Mouse (Mus musculus): ENCODE results near the gene Eif5. TPM values are rescaled to one million over a fixed set of nuclear protein-coding genes. Genes with fewer than 3 reads are reported as not detected.

Eif5 gene
- polyA plus RNA-seq, 1 experiment from 2014 or later = 550 TPM

- H3K36me3 ChIP-seq (ENCODE audit: control insufficient read depth, insufficient read depth, low read length) = no peaks in the 10 kb centered on the region
- H3K4me1 ChIP-seq (ENCODE audit: control insufficient read depth, insufficient read depth, low read length) = no peaks in the 10 kb centered on the region
- DNase-seq (no peak), ATAC-seq (ENCODE audit: low FRiP score, low TSS enrichment) (no peak)
- H3K9ac ChIP-seq (replicated peaks; ENCODE audit: low read length) = no peak overlapping the region
- no peaks in the 10 kb centered on the region for H3K27me3 ChIP-seq (ENCODE audit: control insufficient read depth, insufficient read depth, low read length)
- no peak overlapping the region for H3K4me2 ChIP-seq (ENCODE audit: low read length)
- H3K27ac ChIP-seq (replicated peaks; ENCODE audit: low read depth, low read length) = no peak overlapping the region
- 0 out of 2 replicates have a peak, but pooled peaks cover 4% of the 10 kb centered on the region for H3K9me3 ChIP-seq (ENCODE audit: control insufficient read depth, low read length)
- no peak overlapping the region for H3K4me3 ChIP-seq (replicated peaks; ENCODE audit: low read depth, low read length)
- 66% methylated on average over 4 of the region's 4 CpGs for WGBS
Measured at GRCm38 (mm10) chr12:111517901-111518300, 19.9 kb upstream of the Eif5 start.

- 93% methylated on average over 9 of the region's 9 CpGs for WGBS
- no peak overlapping the region for H3K9ac ChIP-seq (replicated peaks; ENCODE audit: low read length)
- 0 out of 2 replicates have a peak, but pooled peaks cover 4% of the 10 kb centered on the region for H3K9me3 ChIP-seq (ENCODE audit: control insufficient read depth, low read length)
- no peaks in the 10 kb centered on the region for H3K4me1 ChIP-seq (ENCODE audit: control insufficient read depth, insufficient read depth, low read length)
- H3K4me2 ChIP-seq (ENCODE audit: low read length) = no peak overlapping the region
- no peak overlapping the region for H3K4me3 ChIP-seq (replicated peaks; ENCODE audit: low read depth, low read length)
- no peak overlapping the region for H3K27ac ChIP-seq (replicated peaks; ENCODE audit: low read depth, low read length)
- DNase-seq (no peak), ATAC-seq (ENCODE audit: low FRiP score, low TSS enrichment) (no peak)
- H3K27me3 ChIP-seq (ENCODE audit: control insufficient read depth, insufficient read depth, low read length) = no peaks in the 10 kb centered on the region
- H3K36me3 ChIP-seq (ENCODE audit: control insufficient read depth, insufficient read depth, low read length) = no peaks in the 10 kb centered on the region
Measured at GRCm38 (mm10) chr12:111518391-111518790, 19.4 kb upstream of the Eif5 start.

GRCm38 (mm10) chr12:111519821-111520220 is 18.0 kb upstream of the Eif5 start:
- 0 out of 2 replicates have a peak, but pooled peaks cover 4% of the 10 kb centered on the region for H3K9me3 ChIP-seq (ENCODE audit: control insufficient read depth, low read length)
- H3K27me3 ChIP-seq (ENCODE audit: control insufficient read depth, insufficient read depth, low read length) = no peaks in the 10 kb centered on the region
- DNase-seq = no peak
- H3K9ac ChIP-seq (replicated peaks; ENCODE audit: low read length) = no peak overlapping the region
- ATAC-seq (ENCODE audit: low FRiP score, low TSS enrichment) = no peak
- H3K36me3 ChIP-seq (ENCODE audit: control insufficient read depth, insufficient read depth, low read length) = no peaks in the 10 kb centered on the region
- H3K27ac ChIP-seq (replicated peaks; ENCODE audit: low read depth, low read length) = no peak overlapping the region
- H3K4me3 ChIP-seq (replicated peaks; ENCODE audit: low read depth, low read length) = no peak overlapping the region
- H3K4me2 ChIP-seq (ENCODE audit: low read length) = no peak overlapping the region
- WGBS = 73% methylated on average over 5 of the region's 5 CpGs
- no peaks in the 10 kb centered on the region for H3K4me1 ChIP-seq (ENCODE audit: control insufficient read depth, insufficient read depth, low read length)

DNA sequence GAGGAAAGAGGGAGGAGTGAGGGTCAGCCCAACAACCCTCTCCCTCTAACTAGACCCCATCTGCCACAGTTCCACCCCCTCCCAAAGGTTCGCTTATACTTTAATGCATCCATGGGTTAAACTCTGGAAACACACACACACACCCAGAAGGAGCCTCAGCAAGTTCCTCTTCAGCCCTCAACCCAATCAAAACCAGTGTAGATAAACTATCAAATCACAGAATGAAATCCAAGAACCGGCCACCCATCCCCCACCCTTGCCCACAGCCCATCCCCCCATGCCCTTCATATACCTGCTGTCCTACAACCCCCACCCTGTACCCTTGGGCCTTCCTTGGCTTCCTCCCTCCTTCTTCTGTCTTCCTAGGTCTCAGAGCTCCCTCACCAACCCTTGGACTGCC is 16.8 kb upstream of the Eif5 start:
- WGBS = 93% methylated on average over 2 of the region's 2 CpGs
- Histone ChIP-seq H3K27me3 (ENCODE audit: control insufficient read depth, insufficient read depth, low read length) (no peaks in the 10 kb centered on the region), H3K9ac (replicated peaks; ENCODE audit: low read length) (no peak overlapping the region), H3K4me2 (ENCODE audit: low read length) (no peak overlapping the region), H3K4me1 (ENCODE audit: control insufficient read depth, insufficient read depth, low read length) (no peaks in the 10 kb centered on the region), H3K36me3 (ENCODE audit: control insufficient read depth, insufficient read depth, low read length) (no peaks in the 10 kb centered on the region), H3K4me3 (replicated peaks; ENCODE audit: low read depth, low read length) (no peak overlapping the region), H3K9me3 (ENCODE audit: control insufficient read depth, low read length) (0 out of 2 replicates have a peak, but pooled peaks cover 4% of the 10 kb centered on the region), H3K27ac (replicated peaks; ENCODE audit: low read depth, low read length) (no peak overlapping the region)
- ATAC-seq (ENCODE audit: low FRiP score, low TSS enrichment) = no peak
- no peak for DNase-seq

DNA sequence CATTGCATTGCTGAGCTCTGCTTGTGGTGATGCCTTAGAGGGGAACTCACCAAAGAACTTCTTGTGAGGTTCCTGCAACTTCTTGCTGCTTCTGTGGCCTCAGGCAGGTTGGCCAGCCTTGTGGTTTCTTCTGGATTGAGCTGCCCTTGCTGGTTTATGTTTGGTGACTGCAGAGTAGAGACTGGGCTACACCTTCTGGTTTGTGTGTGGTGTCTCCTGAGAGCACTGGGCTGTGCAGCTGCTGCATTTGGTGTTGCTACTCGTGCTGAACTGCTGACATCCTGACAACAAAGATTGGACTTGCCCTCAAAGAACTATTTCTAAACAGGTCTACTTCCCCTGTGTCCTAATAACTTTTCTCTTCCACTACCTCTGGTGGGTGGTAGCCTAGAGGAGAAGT is 13.3 kb upstream of the Eif5 start:
- H3K27ac ChIP-seq (replicated peaks; ENCODE audit: low read depth, low read length) = no peak overlapping the region
- no peaks in the 10 kb centered on the region for H3K27me3 ChIP-seq (ENCODE audit: control insufficient read depth, insufficient read depth, low read length)
- DNase-seq (no peak), ATAC-seq (ENCODE audit: low FRiP score, low TSS enrichment) (no peak)
- 79% methylated on average over 1 of the region's 1 CpGs for WGBS
- no peaks in the 10 kb centered on the region for H3K36me3 ChIP-seq (ENCODE audit: control insufficient read depth, insufficient read depth, low read length)
- 0 out of 2 replicates have a peak, but pooled peaks cover 4% of the 10 kb centered on the region for H3K9me3 ChIP-seq (ENCODE audit: control insufficient read depth, low read length)
- H3K4me2 ChIP-seq (ENCODE audit: low read length) = no peak overlapping the region
- H3K9ac ChIP-seq (replicated peaks; ENCODE audit: low read length) = no peak overlapping the region
- no peak overlapping the region for H3K4me3 ChIP-seq (replicated peaks; ENCODE audit: low read depth, low read length)
- no peaks in the 10 kb centered on the region for H3K4me1 ChIP-seq (ENCODE audit: control insufficient read depth, insufficient read depth, low read length)

- Histone ChIP-seq H3K9me3 (ENCODE audit: control insufficient read depth, low read length) (0 out of 2 replicates have a peak, but pooled peaks cover 4% of the 10 kb centered on the region), H3K4me2 (ENCODE audit: low read length) (no peak overlapping the region), H3K36me3 (ENCODE audit: control insufficient read depth, insufficient read depth, low read length) (no peaks in the 10 kb centered on the region), H3K9ac (replicated peaks; ENCODE audit: low read length) (no peak overlapping the region), H3K4me3 (replicated peaks; ENCODE audit: low read depth, low read length) (no peak overlapping the region), H3K4me1 (ENCODE audit: control insufficient read depth, insufficient read depth, low read length) (no peaks in the 10 kb centered on the region), H3K27ac (replicated peaks; ENCODE audit: low read depth, low read length) (no peak overlapping the region), H3K27me3 (ENCODE audit: control insufficient read depth, insufficient read depth, low read length) (no peaks in the 10 kb centered on the region)
- 88% methylated on average over 3 of the region's 3 CpGs for WGBS
- DNase-seq (no peak), ATAC-seq (ENCODE audit: low FRiP score, low TSS enrichment) (no peak)
Measured at GRCm38 (mm10) chr12:111524883-111525282, 12.9 kb upstream of the Eif5 start.

- no peaks in the 10 kb centered on the region for H3K4me1 ChIP-seq (ENCODE audit: control insufficient read depth, insufficient read depth, low read length)
- WGBS = 66% methylated on average over 8 of the region's 8 CpGs
- H3K4me3 ChIP-seq (replicated peaks; ENCODE audit: low read depth, low read length) = no peak overlapping the region
- ATAC-seq (ENCODE audit: low FRiP score, low TSS enrichment) (no peak), DNase-seq (no peak)
- no peak overlapping the region for H3K4me2 ChIP-seq (ENCODE audit: low read length)
- H3K9ac ChIP-seq (replicated peaks; ENCODE audit: low read length) = no peak overlapping the region
- no peaks in the 10 kb centered on the region for H3K9me3 ChIP-seq (ENCODE audit: control insufficient read depth, low read length)
- H3K36me3 ChIP-seq (ENCODE audit: control insufficient read depth, insufficient read depth, low read length) = no peaks in the 10 kb centered on the region
- H3K27me3 ChIP-seq (ENCODE audit: control insufficient read depth, insufficient read depth, low read length) = no peaks in the 10 kb centered on the region
- H3K27ac ChIP-seq (replicated peaks; ENCODE audit: low read depth, low read length) = no peak overlapping the region
Measured at GRCm38 (mm10) chr12:111527643-111528281, 10.1 kb upstream of the Eif5 start.

- Histone ChIP-seq H3K9ac (replicated peaks; ENCODE audit: low read length) (no peak overlapping the region), H3K4me3 (replicated peaks; ENCODE audit: low read depth, low read length) (no peak overlapping the region), H3K27me3 (ENCODE audit: control insufficient read depth, insufficient read depth, low read length) (no peaks in the 10 kb centered on the region), H3K4me2 (ENCODE audit: low read length) (no peak overlapping the region), H3K36me3 (ENCODE audit: control insufficient read depth, insufficient read depth, low read length) (no peaks in the 10 kb centered on the region), H3K9me3 (ENCODE audit: control insufficient read depth, low read length) (no peaks in the 10 kb centered on the region), H3K27ac (replicated peaks; ENCODE audit: low read depth, low read length) (no peak overlapping the region), H3K4me1 (ENCODE audit: control insufficient read depth, insufficient read depth, low read length) (no peaks in the 10 kb centered on the region)
- WGBS = 23% methylated on average over 8 of the region's 8 CpGs
- DNase-seq (no peak), ATAC-seq (ENCODE audit: low FRiP score, low TSS enrichment) (no peak)
Measured at GRCm38 (mm10) chr12:111529192-111529591, 8.6 kb upstream of the Eif5 start.

- Histone ChIP-seq H3K27ac (replicated peaks; ENCODE audit: low read depth, low read length) (no peak overlapping the region), H3K27me3 (ENCODE audit: control insufficient read depth, insufficient read depth, low read length) (no peaks in the 10 kb centered on the region), H3K36me3 (ENCODE audit: control insufficient read depth, insufficient read depth, low read length) (no peaks in the 10 kb centered on the region), H3K9me3 (ENCODE audit: control insufficient read depth, low read length) (no peaks in the 10 kb centered on the region), H3K9ac (replicated peaks; ENCODE audit: low read length) (no peak overlapping the region), H3K4me1 (ENCODE audit: control insufficient read depth, insufficient read depth, low read length) (0 out of 2 replicates have a peak, but pooled peaks cover 5% of the 10 kb centered on the region), H3K4me3 (replicated peaks; ENCODE audit: low read depth, low read length) (no peak overlapping the region), H3K4me2 (ENCODE audit: low read length) (no peak overlapping the region)
- WGBS = 69% methylated on average over 11 of the region's 11 CpGs
- ATAC-seq (ENCODE audit: low FRiP score, low TSS enrichment) (no peak), DNase-seq (no peak)
Measured at GRCm38 (mm10) chr12:111533096-111533794, 4.6 kb upstream of the Eif5 start.

Measured in midbrain, embryonic 14.5 days (tissue).